Mouse (Mus musculus): ENCODE data around the gene Pcsk4. TPM values are rescaled to one million over a fixed set of nuclear protein-coding genes. Genes with fewer than 3 reads are reported as not detected.
A peak's percentile ranks its signal among the peaks of the same experiment; 100 is the strongest.

Pcsk4 gene
- 1.6 and 1.9 TPM in 2 replicates for polyA plus RNA-seq (2015; fragmentation: Nextera tagmentation; extraction: Ambion mirVana)

GRCm38 (mm10) chr10:80329273-80330081 lies at the start of gene Pcsk4, which contains the start of gene Reep6:
Pcsk4 (minus strand) TSS chr10:80329498.
Reep6 (plus strand) TSS chr10:80329953.
- H3K27me3 ChIP-seq (ENCODE audit: control insufficient read depth, insufficient read depth, low read length), result peaks cover 15% of the 10 kb centered on the region
- H3K9me3 ChIP-seq (replicated peaks; ENCODE audit: control insufficient read depth, low read length), result no peaks in the 10 kb centered on the region
- no peak within 1 kb of the TSS for H3K27ac ChIP-seq (ENCODE audit: low read length)
- peak within 1 kb of the TSS; percentile 46 for H3K4me3 ChIP-seq (ENCODE audit: low read length)
- WGBS, result 4% methylated on average over 36 of the region's 36 CpGs
- peak; percentile 91 for ATAC-seq (replicated peaks; ENCODE audit: extremely low read depth, insufficient read depth, low FRiP score)
- peak within 1 kb of the TSS; percentile 67 for H3K9ac ChIP-seq (ENCODE audit: low read length)
- peaks cover 12% of the 10 kb centered on the region; the same call in 1 of the 2 replicates for H3K4me1 ChIP-seq (ENCODE audit: control insufficient read depth, insufficient read depth, low read length)
- H3K4me2 ChIP-seq (ENCODE audit: low read depth, low read length), result peak within 1 kb of the TSS; percentile 74
- H3K36me3 ChIP-seq (ENCODE audit: control insufficient read depth, insufficient read depth), result no peaks in the 10 kb centered on the region

GRCm38 (mm10) chr10:80377716-80378115 lies 48.4 kb upstream of the Pcsk4 start:
- no peak for ATAC-seq (replicated peaks; ENCODE audit: extremely low read depth, insufficient read depth, low FRiP score)
- Histone ChIP-seq H3K9me3 (replicated peaks; ENCODE audit: control insufficient read depth, low read length) (peaks cover 3% of the 10 kb centered on the region; the same call in 1 of the 2 replicates), H3K4me1 (ENCODE audit: control insufficient read depth, insufficient read depth, low read length) (no peaks in the 10 kb centered on the region), H3K27me3 (ENCODE audit: control insufficient read depth, insufficient read depth, low read length) (no peaks in the 10 kb centered on the region), H3K27ac (ENCODE audit: low read length) (no peak overlapping the region), H3K36me3 (ENCODE audit: control insufficient read depth, insufficient read depth) (peaks cover 19% of the 10 kb centered on the region), H3K9ac (ENCODE audit: low read length) (no peak overlapping the region), H3K4me2 (ENCODE audit: low read depth, low read length) (no peak overlapping the region), H3K4me3 (ENCODE audit: low read length) (no peak overlapping the region)
- 45% methylated on average over 10 of the region's 10 CpGs for WGBS

GRCm38 (mm10) chr10:80376160-80376559 lies 46.9 kb upstream of the Pcsk4 start:
- WGBS, result 3% methylated on average over 7 of the region's 7 CpGs
- Histone ChIP-seq H3K4me2 (ENCODE audit: low read depth, low read length) (no peak overlapping the region), H3K36me3 (ENCODE audit: control insufficient read depth, insufficient read depth) (peaks cover 6% of the 10 kb centered on the region), H3K27ac (ENCODE audit: low read length) (no peak overlapping the region), H3K4me3 (ENCODE audit: low read length) (no peak overlapping the region), H3K9ac (ENCODE audit: low read length) (no peak overlapping the region), H3K4me1 (ENCODE audit: control insufficient read depth, insufficient read depth, low read length) (no peaks in the 10 kb centered on the region), H3K9me3 (replicated peaks; ENCODE audit: control insufficient read depth, low read length) (peaks cover 3% of the 10 kb centered on the region; the same call in 1 of the 2 replicates), H3K27me3 (ENCODE audit: control insufficient read depth, insufficient read depth, low read length) (no peaks in the 10 kb centered on the region)
- ATAC-seq (replicated peaks; ENCODE audit: extremely low read depth, insufficient read depth, low FRiP score), result no peak

DNA sequence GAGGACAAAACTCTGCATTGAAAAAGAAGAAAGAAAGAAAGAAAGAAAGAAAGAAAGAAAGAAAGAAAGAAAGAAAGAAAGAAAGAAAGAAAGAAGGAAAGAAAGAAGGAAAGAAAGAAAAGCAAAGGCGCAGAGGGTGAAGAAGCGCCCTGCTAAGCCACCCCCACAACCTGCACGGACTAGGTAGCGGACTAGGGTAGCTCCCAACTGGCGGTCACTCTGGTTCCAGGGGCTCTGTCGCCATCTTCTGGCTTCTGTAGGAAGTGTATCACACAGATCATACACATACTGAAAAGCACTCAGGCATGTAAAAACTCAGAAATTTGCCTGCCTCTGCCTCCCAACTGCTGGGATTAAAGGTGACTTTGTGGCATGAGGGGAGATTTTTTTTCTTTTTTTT lies 44.8 kb upstream of the Pcsk4 start:
- Histone ChIP-seq H3K4me1 (ENCODE audit: control insufficient read depth, insufficient read depth, low read length) (no peaks in the 10 kb centered on the region), H3K36me3 (ENCODE audit: control insufficient read depth, insufficient read depth) (no peaks in the 10 kb centered on the region), H3K9me3 (replicated peaks; ENCODE audit: control insufficient read depth, low read length) (peaks cover 3% of the 10 kb centered on the region; the same call in 1 of the 2 replicates), H3K27ac (ENCODE audit: low read length) (no peak overlapping the region), H3K4me2 (ENCODE audit: low read depth, low read length) (no peak overlapping the region), H3K27me3 (ENCODE audit: control insufficient read depth, insufficient read depth, low read length) (no peaks in the 10 kb centered on the region), H3K9ac (ENCODE audit: low read length) (no peak overlapping the region), H3K4me3 (ENCODE audit: low read length) (no peak overlapping the region)
- ATAC-seq (replicated peaks; ENCODE audit: extremely low read depth, insufficient read depth, low FRiP score), result no peak
- WGBS, result 21% methylated on average over 6 of the region's 6 CpGs

GRCm38 (mm10) chr10:80372706-80373105 lies 43.4 kb upstream of the Pcsk4 start:
- Histone ChIP-seq H3K9me3 (replicated peaks; ENCODE audit: control insufficient read depth, low read length) (peaks cover 5% of the 10 kb centered on the region), H3K36me3 (ENCODE audit: control insufficient read depth, insufficient read depth) (no peaks in the 10 kb centered on the region), H3K27me3 (ENCODE audit: control insufficient read depth, insufficient read depth, low read length) (0 out of 2 replicates have a peak, but pooled peaks cover 3% of the 10 kb centered on the region), H3K4me1 (ENCODE audit: control insufficient read depth, insufficient read depth, low read length) (no peaks in the 10 kb centered on the region), H3K9ac (ENCODE audit: low read length) (no peak overlapping the region), H3K27ac (ENCODE audit: low read length) (no peak overlapping the region), H3K4me3 (ENCODE audit: low read length) (no peak overlapping the region), H3K4me2 (ENCODE audit: low read depth, low read length) (no peak overlapping the region)
- ATAC-seq (replicated peaks; ENCODE audit: extremely low read depth, insufficient read depth, low FRiP score), result no peak
- WGBS, result 82% methylated on average over 6 of the region's 6 CpGs

GRCm38 (mm10) chr10:80371983-80372382 lies 42.7 kb upstream of the Pcsk4 start:
- Histone ChIP-seq H3K27me3 (ENCODE audit: control insufficient read depth, insufficient read depth, low read length) (0 out of 2 replicates have a peak, but pooled peaks cover 5% of the 10 kb centered on the region), H3K4me3 (ENCODE audit: low read length) (no peak overlapping the region)
- 53% methylated on average over 9 of the region's 9 CpGs for WGBS

DNA sequence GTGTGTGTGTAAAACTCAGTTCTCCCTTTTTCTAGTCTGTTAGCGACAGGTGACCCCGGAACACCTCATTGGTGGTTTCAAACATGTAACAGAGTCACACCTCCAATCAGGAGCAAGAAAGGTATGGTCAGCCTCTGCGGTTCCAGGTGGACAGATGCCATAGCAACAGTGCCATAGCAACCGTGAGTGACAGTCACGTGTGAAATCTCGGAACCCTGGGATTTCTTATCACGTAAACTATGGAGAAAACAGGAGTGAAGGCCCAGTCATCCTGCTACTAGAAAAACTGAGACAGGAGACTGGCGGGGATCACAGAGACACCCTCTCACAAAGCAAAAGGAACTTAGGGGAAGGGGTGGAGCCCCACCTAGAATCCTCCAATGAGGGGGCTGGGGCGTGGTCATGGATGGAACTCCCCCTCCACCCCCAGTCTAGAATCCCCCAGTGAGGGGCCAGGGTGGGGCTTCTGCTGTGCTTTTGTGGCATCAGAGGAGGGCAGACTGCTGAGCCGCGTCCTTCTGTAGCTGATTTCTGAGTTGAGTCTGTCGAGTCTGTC lies 42.2 kb upstream of the Pcsk4 start:
- Histone ChIP-seq H3K4me2 (ENCODE audit: low read depth, low read length) (peak overlapping the region; percentile 30; the same call in 1 of the 2 replicates), H3K4me3 (ENCODE audit: low read length) (peak overlapping the region; percentile 30), H3K9me3 (replicated peaks; ENCODE audit: control insufficient read depth, low read length) (peaks cover 5% of the 10 kb centered on the region), H3K36me3 (ENCODE audit: control insufficient read depth, insufficient read depth) (no peaks in the 10 kb centered on the region), H3K9ac (ENCODE audit: low read length) (no peak overlapping the region), H3K27me3 (ENCODE audit: control insufficient read depth, insufficient read depth, low read length) (0 out of 2 replicates have a peak, but pooled peaks cover 7% of the 10 kb centered on the region), H3K27ac (ENCODE audit: low read length) (no peak overlapping the region), H3K4me1 (ENCODE audit: control insufficient read depth, insufficient read depth, low read length) (no peaks in the 10 kb centered on the region)
- WGBS, result 7% methylated on average over 12 of the region's 12 CpGs
- ATAC-seq (replicated peaks; ENCODE audit: extremely low read depth, insufficient read depth, low FRiP score), result peak; percentile 67

More at GRCm38 (mm10) chr10:80371983-80372382, 42.7 kb upstream of the Pcsk4 start:
- no peaks in the 10 kb centered on the region for H3K36me3 ChIP-seq (ENCODE audit: control insufficient read depth, insufficient read depth)
- ATAC-seq (replicated peaks; ENCODE audit: extremely low read depth, insufficient read depth, low FRiP score), result no peak; the same call in 1 of the 2 replicates
- H3K9ac ChIP-seq (ENCODE audit: low read length), result no peak overlapping the region
- H3K4me2 ChIP-seq (ENCODE audit: low read depth, low read length), result no peak overlapping the region
- no peak overlapping the region for H3K27ac ChIP-seq (ENCODE audit: low read length)
- H3K9me3 ChIP-seq (replicated peaks; ENCODE audit: control insufficient read depth, low read length), result peaks cover 5% of the 10 kb centered on the region
- no peaks in the 10 kb centered on the region for H3K4me1 ChIP-seq (ENCODE audit: control insufficient read depth, insufficient read depth, low read length)

- Histone ChIP-seq H3K27ac (ENCODE audit: low read length) (no peak overlapping the region), H3K4me3 (ENCODE audit: low read length) (no peak overlapping the region), H3K4me1 (ENCODE audit: control insufficient read depth, insufficient read depth, low read length) (no peaks in the 10 kb centered on the region), H3K4me2 (ENCODE audit: low read depth, low read length) (no peak overlapping the region), H3K9me3 (replicated peaks; ENCODE audit: control insufficient read depth, low read length) (peaks cover 5% of the 10 kb centered on the region), H3K9ac (ENCODE audit: low read length) (no peak overlapping the region), H3K27me3 (ENCODE audit: control insufficient read depth, insufficient read depth, low read length) (peaks cover 12% of the 10 kb centered on the region; the same call in 1 of the 2 replicates), H3K36me3 (ENCODE audit: control insufficient read depth, insufficient read depth) (no peaks in the 10 kb centered on the region)
- 76% methylated on average over 21 of the region's 21 CpGs for WGBS
- ATAC-seq (replicated peaks; ENCODE audit: extremely low read depth, insufficient read depth, low FRiP score), result no peak
Measured at GRCm38 (mm10) chr10:80369995-80370747, 40.9 kb upstream of the Pcsk4 start.
